Mouse (Mus musculus) T-helper 2 cell (primary cell): Measurements from ENCODE around the gene Tbx18.

Experiments
- in situ Hi-C: fragments of 300-600 bp; cut with MboI, MseI; formaldehyde crosslinking; loops from one replicate; pipeline ENCODE4 v1.15.1; 2025; ENCODE audit warnings: high pct_unique_total_duplicates

Gene Tbx18

GRCm38 (mm10) chr9:87727155-87727953 is 3.7 kb downstream of the Tbx18 start:
- in situ Hi-C loops, result loop anchor here (25.0 kb wide), 1 partner anchor 810 kb away; the partner anchor contains the start of gene Zfp949

GRCm38 (mm10) chr9:87721793-87722192 is 9.3 kb downstream of the Tbx18 start:
- in situ Hi-C loops, result no loop called here

DNA sequence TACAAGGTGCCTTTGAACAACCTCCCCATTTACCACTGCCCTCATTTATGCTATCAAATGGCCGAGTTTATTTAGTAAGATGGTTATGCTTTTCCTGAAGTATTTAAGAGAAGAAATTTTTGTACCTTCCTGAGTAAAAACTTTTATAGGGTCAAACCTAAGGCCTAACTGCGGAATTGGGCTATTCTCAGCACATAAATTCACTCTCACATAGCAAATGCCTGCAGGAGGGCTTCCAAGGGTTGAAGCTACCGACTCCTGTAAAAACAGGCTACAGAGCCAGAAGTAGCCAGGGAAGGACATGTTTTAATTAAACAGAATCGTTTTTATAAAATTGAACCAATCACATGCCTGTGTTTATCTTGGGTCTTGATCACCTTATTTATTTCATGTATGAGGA is 20.7 kb downstream of the Tbx18 start:
- in situ Hi-C loops, result no loop called here

GRCm38 (mm10) chr9:87708151-87708550 is 22.9 kb downstream of the Tbx18 start:
- in situ Hi-C loops, result loop anchor here (5.0 kb wide), 1 partner anchor 514 kb away; no protein-coding TSS in a partner anchor

- in situ Hi-C loops, result no loop called here
These were observed 28.8 kb downstream of the Tbx18 start for GRCm38 (mm10) chr9:87702267-87702666.

GRCm38 (mm10) chr9:87686981-87687380 is 44.1 kb downstream of the Tbx18 start:
- in situ Hi-C loops, result no loop called here

DNA sequence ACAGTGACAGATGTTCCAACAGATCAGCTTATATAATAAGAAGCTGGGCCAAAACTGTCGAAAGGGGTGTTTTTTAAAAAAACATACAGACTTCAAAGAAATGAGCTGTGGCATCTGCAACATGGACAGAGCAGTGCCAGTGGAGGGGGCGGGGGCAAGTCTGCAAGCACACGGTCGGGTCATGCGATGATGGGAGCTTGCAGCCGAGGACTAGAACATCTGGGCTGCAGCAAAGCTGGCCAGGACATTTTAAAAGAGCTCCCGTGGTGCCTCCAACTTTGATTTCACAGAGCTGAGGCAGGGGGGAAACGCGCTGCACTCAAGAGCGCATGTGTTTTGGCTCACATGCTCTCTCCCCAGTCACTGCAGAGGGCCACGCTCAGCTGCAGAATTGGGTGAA is 48.8 kb downstream of the Tbx18 start:
- in situ Hi-C loops, result no loop called here
